Mouse (Mus musculus) Patski (cell line): ENCODE data around the gene 2700097O09Rik. TPM values are rescaled to one million over a fixed set of nuclear protein-coding genes. Genes with fewer than 3 reads are reported as not detected.

ENCODE experiments used
- ATAC-seq: fragments of 100-300 bp; one replicate; pipeline ENCODE4 v1.8.0; 2021
- CTCF ChIA-PET: fragments of 350-600 bp; sonication (Branson Sonifier 250); formaldehyde crosslinking; loops from one replicate; lab custom pipeline; 2022; ENCODE audit warnings: inconsistent platforms; lab: Charles Lee
- POLR2A ChIA-PET: fragments of 350-600 bp; sonication (Branson Sonifier 250); formaldehyde crosslinking; loops from one replicate; lab custom pipeline; 2022; ENCODE audit warnings: antibody characterized with exemption, inconsistent platforms; lab: Charles Lee
- DNase-seq: peaks from one replicate; pipeline ENCODE4 v3.0.0-alpha.2; 2011; ENCODE audit warnings: low read depth, low spot score
- H3K27me3 ChIP-seq: fragments of 371-371 bp; one replicate; pipeline ENCODE4 v1.5.1; 2021
- CTCF ChIP-seq: fragments of 100-300 bp; IDR thresholded peaks from one replicate; pipeline ENCODE4 v1.5.1; 2021
- in situ Hi-C: fragments of 300-500 bp; cut with MboI; formaldehyde crosslinking; loops from 3 replicates; pipeline ENCODE4 v1.11.1; 2018; ENCODE audit warnings: low pct_unique_long_range_greater_than_20kb, mixed read lengths
- polyA plus RNA-seq: library from polyadenylated mRNA; unstranded; gene quantifications from one replicate; pipeline ENCODE4 v1.2.3, GENCODE M21; 2021

2700097O09Rik gene
- polyA plus RNA-seq, 1 experiment from 2014 or later, result 14.3 TPM

DNA sequence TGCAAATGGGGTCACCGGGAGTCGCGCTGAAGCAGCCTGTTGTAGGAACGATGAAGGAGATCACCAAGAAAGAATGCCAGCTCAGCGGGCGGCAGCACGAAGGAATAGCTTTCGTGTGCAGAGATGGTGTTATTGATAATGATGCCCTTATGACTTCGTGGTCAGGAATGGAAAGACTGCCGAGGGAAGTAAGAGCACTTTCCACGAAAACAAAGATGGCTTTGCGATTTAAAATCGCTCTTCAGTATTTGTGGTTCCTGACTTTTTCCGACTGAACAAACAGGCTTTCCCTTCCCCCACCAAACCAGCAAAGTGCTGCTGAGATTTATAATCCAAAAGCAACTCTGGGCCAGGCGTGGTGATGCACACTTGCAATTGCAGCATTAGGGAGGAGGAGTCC lies 38.9 kb downstream of the 2700097O09Rik start:
- CTCF ChIA-PET, result no interaction called here
- no peak for DNase-seq
- in situ Hi-C loops, result no loop called here
- no peak for ATAC-seq
- TF ChIP-seq CTCF, result no peak
- POLR2A ChIA-PET, result no interaction called here
- H3K27me3 ChIP-seq, result no peaks in the 10 kb centered on the region

DNA sequence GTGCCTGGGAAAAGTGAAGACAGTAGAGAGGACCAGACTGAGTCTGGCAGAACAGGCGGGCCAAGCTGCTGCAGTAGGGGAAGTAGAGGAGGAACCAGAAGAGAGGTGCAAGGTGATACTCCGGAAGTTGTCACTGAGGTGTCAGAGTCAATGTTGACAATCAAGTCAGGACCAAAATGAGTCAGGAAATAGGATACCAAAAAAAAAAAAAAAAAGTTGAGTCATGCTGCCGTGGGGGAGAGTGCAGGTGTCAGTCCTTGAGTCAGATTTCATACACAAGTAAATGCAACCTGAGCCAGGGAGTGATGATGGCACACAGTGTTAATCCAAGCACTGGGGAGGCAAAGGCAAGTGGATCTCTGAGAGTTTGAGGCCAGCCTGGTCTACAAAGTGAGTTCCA lies 52.8 kb downstream of the 2700097O09Rik start:
- in situ Hi-C loops, result no loop called here
- H3K27me3 ChIP-seq, result no peaks in the 10 kb centered on the region
- POLR2A ChIA-PET, result no interaction called here
- no peak for DNase-seq
- CTCF ChIA-PET, result no interaction called here
- no peak for TF ChIP-seq CTCF
- ATAC-seq, result no peak

GRCm38 (mm10) chr12:55023284-55023683 lies 56.6 kb downstream of the 2700097O09Rik start:
- TF ChIP-seq CTCF, result no peak
- no peak for DNase-seq
- CTCF ChIA-PET, result interaction anchor here (1.6 to 2.6 kb wide), 2 partner anchors 19 to 33 kb away, joined by 3 to 7 read pairs; no protein-coding TSS in a partner anchor
- in situ Hi-C loops, result no loop called here
- POLR2A ChIA-PET, result interaction anchor here (0.6 kb wide), 1 partner anchor 250 kb away, joined by 5 read pairs; no protein-coding TSS in a partner anchor
- no peaks in the 10 kb centered on the region for H3K27me3 ChIP-seq
- no peak for ATAC-seq

- ChIA-PET CTCF (no interaction called here), POLR2A (no interaction called here)
- no peaks in the 10 kb centered on the region for H3K27me3 ChIP-seq
- TF ChIP-seq CTCF, result no peak
- DNase-seq (no peak), ATAC-seq (no peak)
- in situ Hi-C loops, result no loop called here
These were observed 60.5 kb downstream of the 2700097O09Rik start for GRCm38 (mm10) chr12:55019421-55019877.

DNA sequence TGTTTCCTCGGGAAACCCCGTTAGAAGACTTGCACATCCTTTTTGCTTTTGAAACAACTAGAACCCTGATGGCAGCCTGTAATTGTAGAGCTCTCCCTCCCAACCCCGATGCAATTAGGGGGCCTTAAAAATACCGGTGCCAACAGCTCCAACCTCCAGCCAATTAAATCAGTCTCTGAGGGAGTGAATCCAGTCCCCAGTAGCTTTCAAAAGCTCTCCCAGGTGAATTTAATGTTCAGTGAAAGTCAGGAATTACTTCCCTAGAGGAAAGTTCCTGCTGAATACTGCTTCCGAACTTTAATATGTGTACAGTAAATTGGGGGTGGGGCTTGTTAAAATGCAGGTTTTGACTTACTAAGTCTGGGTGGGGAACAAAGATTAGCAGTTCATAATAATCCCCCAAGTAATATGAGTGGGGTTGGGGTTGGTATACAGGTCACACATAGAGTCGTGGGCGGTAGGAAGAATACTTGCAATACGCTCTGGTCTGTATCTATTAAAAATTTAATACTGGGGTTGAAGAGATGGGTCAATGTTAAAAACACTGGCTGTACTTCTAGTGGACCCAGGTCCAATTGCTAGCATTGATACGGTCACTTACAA lies 62.7 kb downstream of the 2700097O09Rik start:
- H3K27me3 ChIP-seq, result no peaks in the 10 kb centered on the region
- no peak for TF ChIP-seq CTCF
- in situ Hi-C loops, result no loop called here
- DNase-seq, result no peak
- CTCF ChIA-PET, result no interaction called here
- POLR2A ChIA-PET, result no interaction called here
- no peak for ATAC-seq

DNA sequence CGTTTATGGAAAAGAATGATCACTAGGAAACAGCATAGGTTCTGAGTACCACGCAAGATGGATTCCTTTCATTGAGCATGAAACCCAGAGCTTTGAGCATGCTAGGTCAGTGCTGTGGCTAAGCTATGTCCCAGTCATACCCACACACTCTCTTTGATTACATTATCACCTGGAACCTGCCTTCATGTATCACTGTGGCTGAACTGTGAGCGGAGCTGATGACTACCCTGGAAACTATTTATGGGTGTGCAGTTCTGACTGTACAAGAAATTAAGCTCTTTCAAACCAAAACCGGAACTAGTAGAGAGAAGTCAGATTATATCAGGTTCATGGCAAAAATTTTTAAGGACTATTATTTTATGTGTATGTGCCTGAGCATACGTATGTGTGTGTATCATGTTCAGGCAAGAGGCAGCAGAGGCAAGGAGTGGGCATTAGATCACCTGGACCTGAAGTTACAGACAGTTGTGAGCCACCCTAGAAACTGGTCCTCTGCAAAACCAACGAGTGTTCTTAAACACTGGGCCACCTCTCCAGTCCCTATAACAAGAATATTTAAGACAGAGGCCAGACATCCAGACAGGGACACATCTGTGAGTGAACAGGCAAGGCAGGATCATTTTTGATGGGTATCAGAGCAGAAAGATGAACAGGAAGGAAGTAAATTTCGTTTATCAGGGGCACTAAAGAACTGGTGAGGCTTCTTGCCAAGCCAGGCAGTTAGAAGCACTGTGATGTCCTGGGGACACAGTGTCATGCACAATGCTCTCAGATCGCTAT lies 63.4 kb downstream of the 2700097O09Rik start:
- in situ Hi-C loops, result no loop called here
- DNase-seq (no peak), ATAC-seq (no peak)
- CTCF ChIA-PET, result interaction anchor here (0.8 to 1.8 kb wide), 2 partner anchors 16 to 22 kb away, joined by 3 to 5 read pairs; no protein-coding TSS in a partner anchor
- H3K27me3 ChIP-seq, result no peaks in the 10 kb centered on the region
- no peak for TF ChIP-seq CTCF
- POLR2A ChIA-PET, result no interaction called here

DNA sequence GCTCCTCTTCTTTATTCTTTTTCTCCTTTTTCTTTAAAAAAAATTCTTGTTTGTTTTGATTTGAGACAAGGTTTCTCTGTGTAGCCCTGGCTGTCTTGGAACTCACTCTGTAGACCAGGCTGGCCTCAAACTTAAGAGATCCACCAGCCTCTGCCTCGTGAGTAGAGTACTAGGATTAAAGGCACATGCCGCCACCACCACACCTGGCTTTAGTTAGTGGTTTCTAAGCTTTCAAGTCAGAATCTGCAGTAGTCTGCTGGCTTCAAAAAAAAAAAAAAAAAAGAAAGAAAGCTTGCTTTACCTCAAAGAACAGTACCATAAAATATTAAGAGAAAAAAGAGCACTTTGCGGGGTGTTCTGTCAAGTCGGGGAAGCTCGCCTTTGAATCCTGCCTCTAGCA lies 64.5 kb downstream of the 2700097O09Rik start:
- POLR2A ChIA-PET, result no interaction called here
- DNase-seq, result no peak
- CTCF ChIA-PET, result interaction anchor here (1.8 kb wide), 1 partner anchor 17 kb away, joined by 5 read pairs; no protein-coding TSS in a partner anchor
- no peaks in the 10 kb centered on the region for H3K27me3 ChIP-seq
- no peak for TF ChIP-seq CTCF
- in situ Hi-C loops, result no loop called here
- no peak for ATAC-seq

- TF ChIP-seq CTCF, result no peak
- ChIA-PET POLR2A (no interaction called here), CTCF (no interaction called here)
- ATAC-seq, result no peak
- in situ Hi-C loops, result no loop called here
- H3K27me3 ChIP-seq, result no peaks in the 10 kb centered on the region
- DNase-seq, result no peak
These were observed 66.1 kb downstream of the 2700097O09Rik start, which contains the start of gene Baz1a for GRCm38 (mm10) chr12:55013626-55014398. Baz1a (minus strand) TSS chr12:55014348.

DNA sequence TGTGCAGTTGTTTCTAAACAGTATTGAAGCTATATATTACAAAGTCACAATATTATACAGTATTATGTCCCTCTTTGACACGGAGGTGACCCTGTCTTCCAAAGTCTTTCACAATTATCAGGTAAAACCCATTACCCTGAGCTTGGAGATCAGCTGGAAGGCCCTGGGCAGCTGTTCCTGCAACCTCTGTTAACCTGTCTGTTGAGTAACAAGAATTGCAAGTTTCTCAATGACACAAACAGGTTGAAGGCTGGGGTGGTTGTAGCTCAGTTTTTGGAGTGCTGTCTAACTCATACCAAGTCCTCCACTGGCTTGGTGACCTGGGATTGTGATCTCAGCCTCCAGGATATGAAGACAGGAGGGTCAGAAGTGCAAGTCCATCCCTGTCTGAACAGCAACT lies 66.9 kb downstream of the 2700097O09Rik start:
- ChIA-PET CTCF (no interaction called here), POLR2A (no interaction called here)
- ATAC-seq, result no peak
- no peak for DNase-seq
- H3K27me3 ChIP-seq, result no peaks in the 10 kb centered on the region
- in situ Hi-C loops, result no loop called here
- no peak for TF ChIP-seq CTCF

DNA sequence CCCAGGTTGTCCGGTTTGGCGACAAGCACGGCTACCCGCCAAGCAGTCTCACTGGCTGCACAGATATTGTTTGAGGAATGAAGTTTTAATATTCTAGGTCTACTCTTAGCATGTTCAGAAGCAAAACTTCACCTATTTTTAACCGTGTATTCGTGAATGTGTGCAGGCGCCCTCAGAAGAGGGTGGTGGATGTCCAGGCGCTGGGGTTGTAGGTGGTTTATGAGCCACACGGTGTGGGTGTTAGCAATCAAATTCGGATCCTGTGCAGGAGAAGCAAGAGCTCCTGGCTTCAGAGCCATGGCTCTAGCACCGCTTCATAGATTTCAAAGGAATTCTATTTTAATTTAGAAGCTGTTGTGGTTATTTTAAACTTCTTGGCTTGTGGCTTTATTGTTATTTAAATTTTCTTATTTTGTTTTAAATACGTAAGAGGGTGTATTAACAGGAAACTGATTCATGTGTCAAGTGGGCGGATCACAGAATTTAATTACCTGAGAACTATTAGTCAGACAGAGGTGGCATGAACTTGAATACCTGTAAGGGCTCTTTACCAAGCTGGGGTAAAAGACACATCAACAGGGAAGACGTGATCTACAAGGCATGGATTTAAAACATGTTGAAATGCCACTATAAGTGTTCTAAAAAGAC lies 72.4 kb downstream of the 2700097O09Rik start:
- no peak for TF ChIP-seq CTCF
- DNase-seq (no peak), ATAC-seq (no peak)
- ChIA-PET CTCF (no interaction called here), POLR2A (no interaction called here)
- no peaks in the 10 kb centered on the region for H3K27me3 ChIP-seq
- in situ Hi-C loops, result no loop called here
